Comparison of ENCODE assay signal across 8 mouse cellular contexts in the genomic region with DNA sequence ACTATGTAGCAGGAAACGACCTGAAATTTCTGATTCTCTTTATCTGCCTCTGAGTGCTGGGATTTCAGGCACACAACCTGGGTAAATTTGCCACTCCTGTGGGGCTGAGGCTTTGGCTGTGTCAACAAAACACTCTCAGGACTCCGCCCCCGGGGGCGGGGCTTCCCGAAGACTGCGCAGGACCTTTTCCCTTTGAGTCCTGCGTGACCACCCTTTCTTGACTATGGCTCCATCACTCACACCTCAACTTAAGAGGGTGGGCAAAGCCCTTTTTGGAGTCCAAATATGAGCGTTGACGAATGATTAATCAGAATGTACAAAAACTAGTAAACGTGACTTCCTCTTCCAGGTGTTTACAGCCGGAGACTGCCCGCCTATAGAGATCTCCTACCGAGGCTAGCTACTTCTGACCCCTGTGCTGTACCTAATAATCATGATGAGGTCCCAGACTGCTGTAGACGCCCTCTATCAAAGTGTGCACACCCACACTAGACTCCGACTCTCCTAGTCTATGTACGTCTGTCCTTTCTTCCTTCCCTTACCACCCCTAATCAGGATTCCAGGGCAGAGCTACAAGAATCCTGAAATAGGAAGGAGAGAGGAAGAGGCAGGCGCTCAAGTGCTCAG. TPM values are rescaled to one million over a fixed set of nuclear protein-coding genes. Genes with fewer than 3 reads are reported as not detected.
DNase-seq lines count a peak whose midpoint lies in the region; ATAC-seq and TF ChIP-seq lines count a peak whose summit lies in the region.

No protein-coding gene starts in this region.

- H3K9ac ChIP-seq in forebrain, postnatal 0 days = 0 out of 2 replicates have a peak overlapping the region, but pooled peaks have one; percentile 6
- no peak overlapping the region for H3K9ac ChIP-seq in intestine, embryonic 14.5 days (ENCODE audit: low read length)
- H3K9ac ChIP-seq in limb, embryonic 15.5 days = no peak overlapping the region
- no peak overlapping the region; the same call in 1 of the 2 replicates for H3K9ac ChIP-seq in midbrain, embryonic 13.5 days (replicated peaks)
- H3K9ac ChIP-seq in stomach, postnatal 0 days (ENCODE audit: low read length) = no peak overlapping the region

- peaks cover 23% of the 10 kb centered on the region for H3K36me3 ChIP-seq in forebrain, postnatal 0 days (ENCODE audit: insufficient read depth)
- H3K36me3 ChIP-seq in intestine, embryonic 14.5 days (ENCODE audit: control insufficient read depth, insufficient read depth, low read length) = peaks cover 36% of the 10 kb centered on the region
- H3K36me3 ChIP-seq in limb, embryonic 15.5 days = peaks cover 36% of the 10 kb centered on the region
- peaks cover 31% of the 10 kb centered on the region for H3K36me3 ChIP-seq in midbrain, embryonic 13.5 days
- H3K36me3 ChIP-seq in stomach, postnatal 0 days (ENCODE audit: control insufficient read depth, insufficient read depth, low read length) = peaks cover 9% of the 10 kb centered on the region

- H3K4me1 ChIP-seq in forebrain, postnatal 0 days (ENCODE audit: insufficient read depth) = no peaks in the 10 kb centered on the region
- peaks cover 6% of the 10 kb centered on the region for H3K4me1 ChIP-seq in intestine, embryonic 14.5 days (replicated peaks; ENCODE audit: control insufficient read depth, insufficient read depth, low read length)
- peaks cover 11% of the 10 kb centered on the region for H3K4me1 ChIP-seq in limb, embryonic 15.5 days
- H3K4me1 ChIP-seq in midbrain, embryonic 13.5 days (replicated peaks) = peaks cover 9% of the 10 kb centered on the region
- 0 out of 2 replicates have a peak, but pooled peaks cover 3% of the 10 kb centered on the region for H3K4me1 ChIP-seq in stomach, postnatal 0 days (replicated peaks; ENCODE audit: control insufficient read depth, insufficient read depth)

- no peak for TF ChIP-seq CTCF in forebrain, postnatal 0 days (IDR thresholded peaks at IDR 0.05; ENCODE audit: low read depth)
- TF ChIP-seq CTCF in stomach, postnatal 0 days (IDR thresholded peaks at IDR 0.05; ENCODE audit: low read depth) = no peak

- no peak for TF ChIP-seq EP300 in stomach, postnatal 0 days (optimal IDR thresholded peaks at IDR 0.05)

- H3K4me3 ChIP-seq in forebrain, postnatal 0 days (ENCODE audit: low read depth, low read length) = no peak overlapping the region
- no peak overlapping the region for H3K4me3 ChIP-seq in intestine, embryonic 14.5 days (ENCODE audit: low read depth, low read length)
- peak overlapping the region; percentile 19; the same call in 1 of the 2 replicates for H3K4me3 ChIP-seq in limb, embryonic 15.5 days
- peak overlapping the region; percentile 2; the same call in 1 of the 2 replicates for H3K4me3 ChIP-seq in midbrain, embryonic 13.5 days (replicated peaks)
- peak overlapping the region; percentile 0; the same call in 1 of the 2 replicates for H3K4me3 ChIP-seq in stomach, postnatal 0 days (ENCODE audit: low read depth, low read length)

- peak; percentile 38 for DNase-seq in gastrocnemius, postnatal 10 days
- DNase-seq in gastrocnemius, adult 18-20 months (ENCODE audit: low spot score) = no peak
- peak; percentile 40 for DNase-seq in c-Kit-positive CD71-positive TER-119-positive erythroid progenitor cells, embryonic 14.5 days (ENCODE audit: low spot score)
- peak; percentile 34 for DNase-seq in forebrain, postnatal 0 days
- peak; percentile 78 for DNase-seq in intestine, embryonic 14.5 days (ENCODE audit: low spot score)
- peak; percentile 90 for DNase-seq in stomach, postnatal 0 days (ENCODE audit: low spot score)

- ATAC-seq in forebrain, postnatal 0 days = peak; percentile 6; the same call in 1 of the 2 replicates
- ATAC-seq in intestine, embryonic 14.5 days (replicated peaks; ENCODE audit: low FRiP score, low TSS enrichment, low read depth) = peak; percentile 58
- ATAC-seq in limb, embryonic 15.5 days (ENCODE audit: insufficient number of reproducible peaks, low FRiP score, low TSS enrichment, low read depth) = no peak
- ATAC-seq in midbrain, embryonic 13.5 days = peak; percentile 40
- ATAC-seq in stomach, postnatal 0 days (ENCODE audit: low FRiP score, low TSS enrichment) = peak; percentile 68

- no peaks in the 10 kb centered on the region for H3K9me3 ChIP-seq in forebrain, postnatal 0 days (ENCODE audit: low read length)
- H3K9me3 ChIP-seq in intestine, embryonic 14.5 days (ENCODE audit: control insufficient read depth, low read length) = no peaks in the 10 kb centered on the region
- H3K9me3 ChIP-seq in limb, embryonic 15.5 days = no peaks in the 10 kb centered on the region
- H3K9me3 ChIP-seq in midbrain, embryonic 13.5 days = no peaks in the 10 kb centered on the region
- H3K9me3 ChIP-seq in stomach, postnatal 0 days (ENCODE audit: control insufficient read depth, low read length) = no peaks in the 10 kb centered on the region

- 18% methylated on average over 17 of the region's 17 CpGs for WGBS in forebrain, postnatal 0 days
- WGBS in intestine, embryonic 14.5 days = 14% methylated on average over 17 of the region's 17 CpGs
- 12% methylated on average over 17 of the region's 17 CpGs for WGBS in limb, embryonic 15.5 days
- WGBS in midbrain, embryonic 13.5 days = 14% methylated on average over 17 of the region's 17 CpGs
- 11% methylated on average over 17 of the region's 17 CpGs for WGBS in stomach, postnatal 0 days

- H3K4me2 ChIP-seq in forebrain, postnatal 0 days (ENCODE audit: low read depth) = peak overlapping the region; percentile 37
- H3K4me2 ChIP-seq in intestine, embryonic 14.5 days (ENCODE audit: low read length) = peak overlapping the region; percentile 40
- H3K4me2 ChIP-seq in limb, embryonic 15.5 days = peak overlapping the region; percentile 38
- peak overlapping the region; percentile 45 for H3K4me2 ChIP-seq in midbrain, embryonic 13.5 days (replicated peaks)
- H3K4me2 ChIP-seq in stomach, postnatal 0 days (replicated peaks; ENCODE audit: low read depth) = peak overlapping the region; percentile 2

- H3K27me3 ChIP-seq in forebrain, postnatal 0 days (ENCODE audit: insufficient read depth, low read length) = no peaks in the 10 kb centered on the region
- H3K27me3 ChIP-seq in intestine, embryonic 14.5 days (replicated peaks; ENCODE audit: control insufficient read depth, insufficient read depth, low read length) = no peaks in the 10 kb centered on the region
- no peaks in the 10 kb centered on the region for H3K27me3 ChIP-seq in limb, embryonic 15.5 days
- H3K27me3 ChIP-seq in midbrain, embryonic 13.5 days = no peaks in the 10 kb centered on the region
- H3K27me3 ChIP-seq in stomach, postnatal 0 days (ENCODE audit: control insufficient read depth, insufficient read depth, low read length) = no peaks in the 10 kb centered on the region

- no peak overlapping the region for H3K27ac ChIP-seq in forebrain, postnatal 0 days (ENCODE audit: low read depth, low read length)
- no peak overlapping the region for H3K27ac ChIP-seq in intestine, embryonic 14.5 days (ENCODE audit: low read depth)
- no peak overlapping the region for H3K27ac ChIP-seq in limb, embryonic 15.5 days
- no peak overlapping the region for H3K27ac ChIP-seq in midbrain, embryonic 13.5 days
- peak overlapping the region; percentile 72 for H3K27ac ChIP-seq in stomach, postnatal 0 days (replicated peaks)

RNA-seq across cellular contexts. Expression of gene D10Jhu81e, which starts 10.2 kb away (rescaled TPM):
- total RNA-seq in gastrocnemius, postnatal 10 days (2021) = 100 to 1,000 TPM; 119 to 143 TPM
- total RNA-seq in gastrocnemius, adult 18-20 months (2021) = 100 to 1,000 TPM; 258 to 262 TPM
- total RNA-seq in forebrain, postnatal 0 days (2014; rRNA removed) = 76.7 and 85.2 TPM in 2 replicates
- 21.2 and 24.4 TPM in 2 replicates for polyA plus RNA-seq in forebrain, postnatal 0 days (2015; fragmentation: Nextera tagmentation; extraction: Ambion mirVana)
- 19.3 and 19.7 TPM in 2 replicates for polyA plus RNA-seq in intestine, embryonic 14.5 days (2014; fragmentation: Nextera tagmentation; extraction: Ambion mirVana)
- polyA plus RNA-seq in limb, embryonic 15.5 days (2015; fragmentation: Nextera tagmentation; extraction: Ambion mirVana) = 38.7 and 42.1 TPM in 2 replicates
- polyA plus RNA-seq in midbrain, embryonic 13.5 days (2015; fragmentation: Nextera tagmentation; extraction: Ambion mirVana) = 20.3 and 22.7 TPM in 2 replicates
- polyA plus RNA-seq in stomach, postnatal 0 days (2015; fragmentation: Nextera tagmentation; extraction: Ambion mirVana) = 28.4 and 33.9 TPM in 2 replicates

RNA-seq across cellular contexts. Expression of gene Pwp2, which starts 25.6 kb away (rescaled TPM):
- 1 to 10 TPM; 8.6 to 8.8 TPM for total RNA-seq in gastrocnemius, postnatal 10 days (2021)
- total RNA-seq in gastrocnemius, adult 18-20 months (2021) = 10 to 100 TPM in 1 of 2 experiments, 1 to 10 TPM in 1; 9.5 to 10.7 TPM
- 27.2 and 30.0 TPM in 2 replicates for total RNA-seq in forebrain, postnatal 0 days (2014; rRNA removed)
- polyA plus RNA-seq in forebrain, postnatal 0 days (2015; fragmentation: Nextera tagmentation; extraction: Ambion mirVana) = 15.0 and 16.4 TPM in 2 replicates
- 19.0 and 21.5 TPM in 2 replicates for polyA plus RNA-seq in intestine, embryonic 14.5 days (2014; fragmentation: Nextera tagmentation; extraction: Ambion mirVana)
- polyA plus RNA-seq in limb, embryonic 15.5 days (2015; fragmentation: Nextera tagmentation; extraction: Ambion mirVana) = 18.5 and 18.9 TPM in 2 replicates
- 16.8 and 18.1 TPM in 2 replicates for polyA plus RNA-seq in midbrain, embryonic 13.5 days (2015; fragmentation: Nextera tagmentation; extraction: Ambion mirVana)
- polyA plus RNA-seq in stomach, postnatal 0 days (2015; fragmentation: Nextera tagmentation; extraction: Ambion mirVana) = 6.2 and 7.1 TPM in 2 replicates

Comparison
In these comparisons a context has a peak if more than half of its experiments do, and no peak if none do; other contexts are left out.
1. H3K4me3 ChIP-seq: peak in limb, embryonic 15.5 days (single experiment), midbrain, embryonic 13.5 days (single experiment) and stomach, postnatal 0 days (single experiment); none in forebrain, postnatal 0 days (single experiment) and intestine, embryonic 14.5 days (single experiment).
2. Peak in every context shown above with its lines, with median percentiles within 50 percentile points of each other: H3K4me2 ChIP-seq.